Mouse (Mus musculus) spleen, adult 2 months (tissue): Measurements from ENCODE around the gene Krtap5-1.

ENCODE experiments used
- CTCF ChIP-seq: fragments of 200-500 bp; IDR thresholded peaks from 2 replicates; pipeline ENCODE4 v1.5.1; 2011; ENCODE audit warnings: mild to moderate bottlenecking, inconsistent platforms; ENCODE audit not compliant: insufficient read depth, insufficient read length, insufficient replicate concordance; ENCODE audit errors: extremely low read depth
- POLR2A ChIP-seq: fragments of 200-500 bp; IDR thresholded peaks from 2 replicates; pipeline ENCODE4 v1.6.1; 2011; ENCODE audit warnings: low read depth, low read length, inconsistent platforms

DNA sequence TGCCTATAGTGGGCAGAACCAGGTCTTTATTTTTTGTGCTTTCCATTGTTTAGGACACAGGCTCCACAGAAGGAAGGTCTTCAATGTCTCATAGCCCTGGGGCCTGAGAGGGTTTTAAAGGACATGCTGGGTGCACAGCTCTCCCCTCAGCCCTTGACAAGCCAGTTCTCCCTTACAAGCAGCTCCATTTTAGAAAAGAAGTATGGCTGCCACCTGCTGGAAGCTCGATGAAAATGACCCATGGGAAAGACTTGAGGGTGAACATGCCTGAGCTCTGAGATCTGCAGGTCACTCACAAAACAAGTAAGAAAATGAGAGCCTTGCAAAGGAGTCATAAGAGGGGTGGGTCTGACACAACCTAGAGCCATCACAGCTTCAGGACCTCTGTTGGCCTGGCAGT, 47.1 kb downstream of the Krtap5-1 start:
- TF ChIP-seq POLR2A = no peak
- TF ChIP-seq CTCF = no peak
